Mouse (Mus musculus): ENCODE measurements around the gene Odaph.
"Not testable (repeated sequence)": the region's sequence is repeated elsewhere in the genome, so short reads cannot be mapped to it uniquely, and the experiment has no call there.

Odaph gene

DNA sequence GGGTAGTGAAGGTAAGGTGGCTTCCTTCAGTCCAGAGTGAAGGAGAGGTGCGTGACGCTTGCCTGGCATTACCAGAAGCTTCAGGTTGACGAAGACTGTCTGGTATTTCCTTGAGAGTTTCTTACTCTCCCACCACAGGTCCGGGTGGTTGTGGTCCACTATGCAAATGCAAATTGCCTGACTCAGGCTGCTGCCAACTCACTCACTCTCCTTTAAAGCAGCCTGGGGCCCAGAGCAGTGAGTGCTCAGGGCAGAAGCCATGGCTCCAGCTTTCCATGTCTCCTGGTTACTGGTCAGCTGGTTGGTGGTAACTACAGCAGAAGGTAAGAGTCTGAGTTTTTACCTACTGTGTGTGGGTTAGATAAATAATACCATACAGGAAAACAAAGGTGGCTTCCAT, at the start of gene Odaph:
Odaph (plus strand) TSS at position 240 of the 400 bp plus-strand sequence.
- in situ Hi-C loops (cut with MboI, MseI), result loop anchor here in 1 of 2 experiments (25.0 kb wide), 1 partner anchor 1125 kb away; no protein-coding TSS in a partner anchor

DNA sequence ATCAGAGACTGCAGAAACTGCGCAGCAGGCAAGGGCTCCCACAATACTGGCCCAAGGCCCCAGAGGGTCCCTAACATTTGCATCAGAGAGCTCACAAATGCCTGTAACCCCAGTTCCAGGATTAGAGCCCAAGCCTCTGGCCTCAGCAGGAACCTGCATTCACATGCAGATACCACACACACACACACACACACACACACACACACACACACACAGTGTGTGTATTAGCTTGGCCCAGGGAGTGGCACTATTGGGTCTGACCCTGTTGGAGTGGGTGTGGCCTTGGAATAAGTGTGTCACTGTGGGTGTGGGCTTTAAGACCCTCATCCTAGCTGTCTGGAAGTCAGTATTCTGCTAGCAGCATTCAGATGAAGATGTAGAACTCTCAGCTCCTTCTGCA, 41.7 kb upstream of the Odaph start:
- in situ Hi-C loops (cut with MboI, MseI), result not testable (repeated sequence)

DNA sequence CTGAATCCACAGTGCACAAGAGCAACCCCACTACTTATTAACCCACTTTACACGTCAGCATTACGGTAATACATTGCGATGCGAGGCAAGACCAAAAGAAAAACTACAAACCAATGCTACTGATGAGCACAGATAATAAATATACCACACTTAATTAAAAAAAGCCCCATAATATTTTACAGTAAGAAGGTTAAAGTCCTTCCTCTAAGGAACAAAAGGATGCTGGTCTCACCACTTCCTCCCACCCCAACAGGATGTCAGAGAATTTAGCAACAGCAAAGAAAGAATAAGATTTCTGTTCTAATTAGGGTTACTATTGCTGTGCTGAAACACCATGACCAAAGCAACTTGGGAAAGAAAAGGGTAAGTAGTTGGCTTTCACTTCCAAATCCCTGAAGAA, 40.3 kb upstream of the Odaph start:
- in situ Hi-C loops (cut with MboI, MseI), result no loop called here

DNA sequence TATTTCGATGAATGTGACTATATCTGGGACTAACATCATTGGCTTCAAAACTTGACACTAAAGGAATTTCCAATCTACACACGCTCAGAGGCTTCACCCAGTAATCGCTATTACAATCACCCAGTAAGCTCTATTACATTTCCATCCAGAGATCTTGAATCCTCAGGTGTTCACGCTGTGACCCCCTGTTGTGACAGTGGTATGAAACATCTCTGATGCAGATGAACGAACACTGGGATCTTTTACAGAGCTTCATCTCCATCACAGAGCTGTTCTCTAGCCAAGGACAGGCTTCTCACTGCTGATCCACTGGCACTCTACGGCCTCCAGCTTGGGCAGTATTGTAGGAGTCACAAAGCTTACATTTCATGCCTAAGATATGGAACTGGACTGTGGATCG, 37.8 kb upstream of the Odaph start:
- in situ Hi-C loops (cut with MboI, MseI), result no loop called here

DNA sequence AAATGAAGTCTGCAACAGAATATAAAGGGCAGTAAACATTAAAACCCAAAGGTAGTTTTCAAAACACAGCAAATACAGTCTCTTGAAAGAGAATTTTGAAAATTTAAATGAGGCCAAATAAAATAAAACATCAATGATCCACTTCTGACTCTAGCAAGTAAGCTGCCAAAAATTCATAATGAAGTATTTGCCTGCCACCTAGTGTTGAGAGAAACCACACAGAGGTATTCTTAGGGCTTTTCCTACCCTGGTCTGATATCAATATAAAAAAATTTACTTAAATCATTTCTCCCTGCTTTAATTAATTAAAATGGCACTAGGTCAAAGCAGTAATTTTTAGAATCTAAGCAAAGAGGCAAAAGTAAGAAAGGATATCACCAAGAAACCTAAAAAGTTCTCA, 35.9 kb upstream of the Odaph start:
- in situ Hi-C loops (cut with MboI, MseI), result loop anchor here (25.0 kb wide), 2 partner anchors 1311 to 1589 kb away; partner anchors contain the start of genes Ankrd17 (in 1 of the 2), Ccng2 (in 1 of the 2) and Gm9958 (in 1 of the 2)

DNA sequence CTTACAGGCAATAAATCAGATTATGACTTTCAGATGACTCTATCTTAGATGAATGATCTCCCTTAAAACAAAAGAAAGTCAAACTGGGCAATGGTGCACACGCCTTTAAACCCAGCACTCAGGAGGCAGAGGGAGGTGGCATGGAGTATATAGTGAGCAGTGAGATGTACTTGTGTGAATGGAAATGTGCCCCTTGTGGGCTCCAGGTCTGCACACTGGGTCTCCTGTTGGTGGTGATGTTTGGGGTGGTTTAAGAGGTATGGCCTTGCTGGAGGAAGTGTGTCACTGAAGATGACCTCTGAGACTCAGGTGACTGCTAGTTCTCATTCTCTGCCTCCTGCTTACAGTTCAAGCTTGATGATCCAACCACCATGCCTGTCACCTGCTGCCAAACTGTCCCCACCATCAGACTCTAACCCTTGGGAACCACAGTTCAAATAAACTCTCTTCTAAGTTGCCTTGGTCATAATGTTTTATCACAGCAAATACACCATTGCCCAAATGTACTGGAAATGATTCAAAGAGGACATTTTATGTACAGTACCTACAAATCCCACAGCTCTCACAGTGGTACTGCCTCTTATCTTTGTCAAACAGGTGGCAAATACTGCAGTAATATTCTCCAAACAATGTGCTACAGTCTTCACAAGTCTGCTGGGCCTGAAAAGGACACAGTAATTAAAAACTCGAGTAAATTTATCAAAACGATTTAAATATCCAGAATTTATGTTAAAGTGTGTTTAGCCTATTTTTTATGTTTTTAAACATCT, 30.1 kb upstream of the Odaph start:
- in situ Hi-C loops (cut with MboI, MseI), result loop anchor here (5.0 to 25.0 kb wide), 3 partner anchors 85 to 1595 kb away; partner anchors contain the start of genes Ankrd17 (in 1 of the 2), Ccng2 (in 1 of the 2), Cdkl2 (in 1 of the 2) and Gm9958 (in 1 of the 2)

DNA sequence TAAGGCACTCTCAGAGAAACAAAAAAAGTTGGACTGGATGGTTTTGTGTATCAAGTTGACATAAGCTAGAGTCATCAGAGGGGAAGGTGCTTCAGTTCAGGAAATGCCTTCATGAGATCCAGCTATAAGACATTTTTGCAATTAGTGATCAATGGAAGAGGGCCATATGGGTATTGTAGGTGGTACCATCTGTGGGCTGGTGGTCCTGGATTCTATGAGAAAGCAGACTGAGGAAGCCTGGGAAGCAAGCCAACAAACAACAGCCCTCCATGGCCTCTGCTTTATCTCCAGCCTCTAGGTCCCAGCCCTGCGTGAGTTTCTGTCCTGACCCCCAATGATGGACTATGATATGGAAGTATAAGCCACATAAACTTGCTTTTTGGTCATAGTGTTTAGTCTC, 28.2 kb upstream of the Odaph start:
- in situ Hi-C loops (cut with MboI, MseI), result loop anchor here (5.0 to 25.0 kb wide), 3 partner anchors 83 to 1597 kb away; partner anchors contain the start of genes Ankrd17 (in 1 of the 2), Ccng2 (in 1 of the 2), Cdkl2 (in 1 of the 2) and Gm9958 (in 1 of the 2)

DNA sequence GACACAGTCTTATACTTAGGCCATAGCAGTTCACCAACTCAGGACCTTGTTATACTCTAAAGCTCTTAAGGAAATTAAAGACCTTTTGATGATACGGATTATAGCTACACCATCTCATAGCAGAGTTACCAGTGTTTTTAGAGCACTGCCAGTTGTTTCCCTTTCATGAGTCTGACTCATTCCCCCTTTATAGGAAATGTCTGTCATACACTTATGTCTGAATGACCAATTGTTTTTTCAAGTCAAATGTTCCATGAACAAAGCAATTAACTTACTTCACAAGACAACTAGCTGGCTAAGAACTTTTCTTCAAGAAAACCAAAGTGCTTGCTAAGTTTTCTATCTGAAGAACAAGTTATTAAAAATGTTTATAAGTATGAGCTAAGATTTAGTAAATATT, 27.3 kb upstream of the Odaph start:
- in situ Hi-C loops (cut with MboI, MseI), result loop anchor here (5.0 to 25.0 kb wide), 4 partner anchors 82 to 1598 kb away; partner anchors contain the start of genes Ankrd17 (in 1 of the 2), Ccng2 (in 1 of the 2), Cdkl2 (in 1 of the 2) and Gm9958 (in 1 of the 2)

DNA sequence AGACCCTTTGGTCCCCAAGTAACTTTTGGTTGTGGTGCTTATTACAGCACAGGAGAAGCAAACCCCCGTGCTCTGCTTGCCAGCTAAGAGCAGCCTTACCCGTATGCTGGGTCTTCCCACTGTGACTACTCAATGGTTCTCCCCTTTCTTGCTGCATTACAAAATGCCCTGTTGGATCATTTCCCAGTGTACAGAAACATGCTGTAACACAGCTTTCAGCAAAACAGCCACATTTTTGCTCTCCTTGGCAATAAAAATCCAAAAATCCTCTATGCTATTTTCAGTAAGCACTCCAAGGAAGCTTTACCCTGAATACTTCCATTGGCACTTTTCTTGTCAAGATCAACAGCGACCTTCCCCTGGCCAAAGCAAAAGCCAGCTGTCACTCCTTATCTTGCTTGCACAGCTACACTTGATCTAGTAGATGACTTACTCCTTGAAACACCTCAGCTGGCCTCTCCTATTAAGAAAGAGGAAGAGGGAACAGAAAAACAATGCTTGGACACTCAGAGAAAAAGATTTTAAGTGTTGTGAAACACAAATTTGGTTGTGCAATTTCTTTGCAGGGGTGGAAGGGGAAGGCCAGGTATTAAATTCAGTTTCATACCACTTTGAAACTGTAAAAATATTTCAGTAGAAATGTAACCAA, 26.5 kb upstream of the Odaph start:
- in situ Hi-C loops (cut with MboI, MseI), result loop anchor here (10.0 to 25.0 kb wide), 3 partner anchors 544 to 1598 kb away; partner anchors contain the start of genes Ankrd17 (in 1 of the 2), Ccng2 (in 1 of the 2), Gm9958 (in 1 of the 2) and Scarb2 (in 1 of the 2)

DNA sequence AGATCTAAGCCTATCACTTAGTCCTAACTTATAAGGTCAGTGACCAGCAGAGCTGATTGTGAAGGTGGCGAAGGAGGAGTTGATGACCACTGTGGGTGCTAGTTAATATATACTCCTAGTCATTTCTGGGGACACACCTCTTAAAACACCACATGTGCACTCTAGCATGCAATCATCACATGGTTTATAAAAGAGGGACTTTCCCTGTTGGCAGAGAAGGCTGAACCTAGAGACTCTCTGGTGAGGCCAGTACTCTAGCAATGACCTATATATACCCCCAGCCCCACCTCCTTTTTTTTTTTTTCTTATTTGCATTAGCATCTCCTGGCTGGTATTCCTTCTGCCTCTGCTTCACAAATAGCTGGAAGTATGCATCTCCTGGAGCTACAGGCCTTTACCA, 25.9 kb upstream of the Odaph start:
- in situ Hi-C loops (cut with MboI, MseI), result loop anchor here (10.0 to 25.0 kb wide), 3 partner anchors 543 to 1599 kb away; partner anchors contain the start of genes Ankrd17 (in 1 of the 2), Ccng2 (in 1 of the 2), Gm9958 (in 1 of the 2) and Scarb2 (in 1 of the 2)

DNA sequence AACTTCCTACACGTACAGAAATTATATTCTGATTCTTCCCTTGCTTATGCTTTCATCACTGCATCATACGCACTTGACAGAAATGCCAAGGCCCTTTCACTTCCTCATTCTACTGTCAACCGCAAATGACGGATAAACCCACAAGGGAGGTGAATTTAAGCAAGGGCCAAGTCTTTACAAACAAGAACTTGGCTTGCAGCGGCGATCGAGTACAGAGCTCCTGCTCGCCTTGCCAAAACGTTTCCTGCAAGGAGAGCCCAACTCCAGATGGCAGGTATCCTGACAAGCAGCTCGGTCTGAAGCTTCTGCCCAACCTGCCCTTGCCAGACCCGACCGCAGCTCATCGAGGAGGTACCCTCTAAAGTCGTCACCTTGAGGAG, 25.0 kb upstream of the Odaph start:
- in situ Hi-C loops (cut with MboI, MseI), result loop anchor here (10.0 to 25.0 kb wide), 3 partner anchors 543 to 1600 kb away; partner anchors contain the start of genes Ankrd17 (in 1 of the 2), Ccng2 (in 1 of the 2), Gm9958 (in 1 of the 2) and Scarb2 (in 1 of the 2)

DNA sequence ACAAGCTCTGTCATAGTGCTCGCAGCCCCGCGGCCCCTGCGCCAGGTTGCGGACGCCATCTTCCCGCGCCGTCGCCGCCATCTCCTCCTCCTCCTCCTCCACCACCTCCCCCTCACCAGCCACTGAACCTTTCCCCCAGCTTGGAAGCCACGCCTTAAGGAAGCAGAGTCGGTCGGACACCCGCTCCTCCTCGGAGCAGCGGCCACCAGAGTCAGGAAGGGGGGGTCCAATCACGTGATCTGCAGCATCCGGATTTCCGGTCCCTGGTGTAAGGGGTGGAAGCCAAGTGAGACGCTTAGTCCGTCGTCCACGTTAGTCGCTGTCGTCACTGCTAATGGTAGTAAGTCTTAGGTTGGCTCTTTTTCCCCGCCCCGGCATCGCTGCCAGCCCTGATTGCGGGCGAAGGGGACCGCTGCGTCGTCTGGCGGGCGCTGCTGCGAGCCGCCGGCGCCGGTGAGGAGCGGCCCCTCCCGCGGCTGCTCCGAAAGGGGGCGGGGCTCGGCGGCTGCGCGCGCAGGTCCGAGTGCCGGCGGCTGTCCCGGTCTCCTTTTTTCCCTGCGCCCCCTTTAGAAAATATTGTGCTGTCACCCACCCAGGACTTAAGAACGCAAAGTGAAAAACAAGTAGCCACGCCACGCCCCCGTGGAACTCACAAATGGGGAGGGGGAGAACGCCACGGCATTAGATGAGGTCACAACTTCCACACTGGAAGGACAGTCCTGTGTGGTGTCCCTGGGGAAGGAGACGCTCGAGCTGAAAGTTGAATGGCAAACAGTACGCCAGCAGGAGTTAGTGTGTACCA, 24.4 kb upstream of the Odaph start, which contains the start of gene Rchy1:
Rchy1 (minus strand) TSS at position 430 of the 802 bp plus-strand sequence.
- in situ Hi-C loops (cut with MboI, MseI), result loop anchor here (10.0 to 25.0 kb wide), 3 partner anchors 542 to 1601 kb away; partner anchors contain the start of genes Ankrd17 (in 1 of the 2), Ccng2 (in 1 of the 2), Gm9958 (in 1 of the 2) and Scarb2 (in 1 of the 2)

DNA sequence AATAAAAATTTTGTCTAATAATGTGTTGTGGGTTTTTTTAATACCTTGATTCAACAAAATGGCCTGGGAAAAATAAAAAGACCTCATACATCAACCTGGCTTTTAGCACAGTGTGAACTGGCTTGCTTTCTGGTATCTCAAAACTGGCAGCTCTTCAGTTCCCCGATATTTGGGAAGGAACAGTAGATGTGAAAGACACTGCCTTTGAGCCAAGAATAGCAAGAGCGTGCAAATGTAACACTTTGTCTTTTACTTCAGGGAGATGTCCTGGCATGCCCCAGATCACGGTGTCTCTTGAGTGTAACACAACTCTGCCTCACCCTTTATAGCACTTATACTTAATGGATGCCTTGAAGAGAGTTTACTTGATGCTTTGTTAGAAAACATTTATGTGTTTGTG, 15.2 kb upstream of the Odaph start:
- in situ Hi-C loops (cut with MboI, MseI), result loop anchor here (25.0 kb wide), 2 partner anchors 1290 to 1610 kb away; partner anchors contain the start of genes Ankrd17 (in 1 of the 2), Ccng2 (in 1 of the 2) and Gm9958 (in 1 of the 2)

DNA sequence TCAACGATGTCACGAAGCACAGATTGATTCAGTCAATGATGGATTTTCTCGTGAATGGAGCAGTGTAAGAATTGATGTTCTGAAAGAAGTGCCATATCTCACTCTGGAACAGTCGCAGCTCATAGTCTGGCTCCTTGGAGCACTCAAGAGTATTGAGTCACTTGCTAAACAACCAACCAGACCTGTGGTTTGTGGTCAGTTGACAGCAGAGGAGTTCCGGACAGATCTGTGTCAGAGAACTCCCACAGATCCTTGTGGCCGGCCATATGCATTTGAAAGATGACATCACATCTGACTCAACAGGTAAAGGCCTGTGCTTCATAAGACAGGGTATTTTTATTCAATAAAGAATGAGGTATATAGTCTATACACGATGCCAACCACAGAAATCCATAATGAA, 13.3 kb upstream of the Odaph start:
- in situ Hi-C loops (cut with MboI, MseI), result loop anchor here (25.0 kb wide), 2 partner anchors 1288 to 1612 kb away; partner anchors contain the start of genes Ankrd17 (in 1 of the 2), Ccng2 (in 1 of the 2) and Gm9958 (in 1 of the 2)

DNA sequence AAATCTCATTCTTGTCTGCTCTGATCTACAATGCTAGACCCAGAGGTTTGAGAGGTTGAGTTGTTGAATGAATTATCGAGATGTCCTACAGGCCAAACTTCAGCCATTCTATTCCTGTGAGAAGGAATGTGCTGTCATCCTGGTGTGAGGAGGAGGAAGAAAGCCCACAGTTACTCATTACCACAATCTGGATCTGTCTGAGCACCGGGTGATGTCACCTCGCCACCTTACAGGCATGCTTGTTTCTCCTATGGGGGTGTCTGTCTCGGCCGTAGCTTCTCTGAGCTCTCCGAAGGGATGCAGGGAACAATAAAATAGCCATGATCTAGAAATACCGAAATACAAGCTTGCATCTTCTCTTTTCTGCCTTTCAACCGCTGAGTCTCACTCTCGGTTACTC, 11.5 kb upstream of the Odaph start:
- in situ Hi-C loops (cut with MboI, MseI), result loop anchor here in 1 of 2 experiments (25.0 kb wide), 1 partner anchor 1137 kb away; no protein-coding TSS in a partner anchor

DNA sequence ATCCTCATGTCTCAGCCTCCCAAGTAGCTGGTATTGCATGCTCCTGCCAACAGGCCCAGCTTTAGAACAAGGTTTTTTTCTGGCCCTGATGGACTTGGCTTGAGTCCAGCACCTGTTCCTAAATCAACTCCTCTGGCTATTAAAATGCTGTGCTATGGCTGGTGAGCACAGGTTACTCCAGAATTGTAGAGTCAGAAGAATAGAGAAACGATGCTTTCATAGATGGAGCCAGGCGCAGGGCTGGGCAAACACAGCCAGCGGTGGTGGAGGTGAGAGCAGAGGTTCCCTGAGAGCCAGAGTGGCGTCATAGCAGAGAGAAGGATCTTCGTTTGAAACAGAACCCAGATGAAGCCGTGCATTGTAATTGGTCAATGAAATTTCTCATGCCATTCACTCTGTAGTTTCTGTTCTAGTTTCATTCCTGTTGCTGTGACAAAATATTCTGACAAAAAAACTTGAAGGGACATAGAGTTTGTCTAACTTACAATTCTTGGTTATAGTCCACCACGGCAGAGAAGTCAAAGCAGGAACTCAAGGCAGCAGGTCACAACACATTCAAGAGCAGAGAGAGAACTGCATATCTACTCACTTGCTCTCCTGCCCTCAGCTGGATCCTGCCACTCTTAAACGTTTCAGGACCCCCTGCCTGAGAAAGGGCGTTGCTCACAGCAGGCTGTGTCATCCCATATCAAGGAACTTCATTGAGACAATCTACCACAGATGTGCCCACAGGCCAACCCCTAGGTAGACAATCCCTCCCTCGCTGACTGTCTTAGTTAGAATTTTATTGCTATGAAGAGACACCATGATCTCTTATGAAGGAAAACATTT, 10.5 kb upstream of the Odaph start:
- in situ Hi-C loops (cut with MboI, MseI), result loop anchor here in 1 of 2 experiments (25.0 kb wide), 1 partner anchor 1136 kb away; no protein-coding TSS in a partner anchor

DNA sequence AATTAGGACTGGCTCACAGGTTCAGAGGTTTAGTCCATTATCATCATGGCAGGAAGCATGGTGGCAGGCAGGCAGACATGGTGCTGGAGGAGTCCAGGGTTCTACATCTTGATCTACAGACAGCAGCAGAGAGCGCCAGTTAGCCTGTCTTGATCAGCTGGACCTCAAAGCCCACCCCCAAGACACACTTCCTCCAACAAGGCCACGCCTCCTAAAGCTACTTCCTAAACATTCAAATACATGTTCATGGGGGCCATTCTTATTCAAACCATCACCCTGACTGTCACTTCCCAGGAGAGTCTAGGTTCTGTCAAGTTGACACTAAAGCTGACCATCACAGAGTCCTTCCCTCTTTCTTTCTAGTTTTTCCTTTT, 9.9 kb upstream of the Odaph start:
- in situ Hi-C loops (cut with MboI, MseI), result loop anchor here in 1 of 2 experiments (25.0 kb wide), 1 partner anchor 1135 kb away; no protein-coding TSS in a partner anchor

DNA sequence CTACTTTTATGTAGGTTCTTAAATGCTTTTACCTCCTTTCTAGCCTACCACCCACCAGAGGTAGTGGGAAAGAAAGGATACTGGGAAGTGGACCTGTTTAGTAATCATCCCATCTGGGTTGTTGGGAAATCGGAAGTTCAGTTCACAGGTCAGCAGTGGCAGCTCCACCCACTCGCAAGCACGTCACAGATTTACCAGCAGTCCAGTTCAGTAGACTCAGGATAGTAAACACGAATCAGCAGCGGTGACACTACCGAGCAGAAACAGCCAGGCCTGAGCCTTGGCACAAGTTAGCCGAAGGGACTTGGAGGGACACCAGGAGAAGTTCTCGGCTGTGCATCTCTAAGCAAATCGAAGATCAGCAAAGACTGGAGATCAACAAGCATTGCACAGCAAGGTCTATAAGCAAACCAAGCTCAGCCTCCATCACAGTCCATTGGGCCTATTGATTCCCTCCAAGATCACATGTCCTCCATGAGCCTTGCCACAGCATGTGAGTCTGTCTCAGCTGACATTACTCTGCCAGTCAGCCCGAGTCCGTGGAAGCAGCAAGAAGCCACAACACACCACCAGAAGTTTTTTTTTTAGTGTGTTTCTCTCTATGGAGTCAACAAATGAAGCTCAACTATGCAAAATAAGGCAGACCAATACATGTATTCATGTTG, 6.0 kb upstream of the Odaph start:
- in situ Hi-C loops (cut with MboI, MseI), result loop anchor here in 1 of 2 experiments (25.0 kb wide), 1 partner anchor 1131 kb away; no protein-coding TSS in a partner anchor
